Mouse (Mus musculus) cerebellum, postnatal 10 days (tissue): ENCODE measurements around the gene Prex1.

Experiments used
- DNase-seq, 2 experiments: peaks; one replicate each; pipeline ENCODE4 v3.0.0; 2021; ENCODE audit warnings: mixed read lengths in 2 of 2

The Prex1 gene

GRCm38 (mm10) chr2:166601420-166601819 is 112.2 kb downstream of the Prex1 start:
- DNase-seq = no peak

GRCm38 (mm10) chr2:166598453-166599155 is 115.0 kb downstream of the Prex1 start:
- DNase-seq = no peak

- no peak for DNase-seq
These were observed 115.9 kb downstream of the Prex1 start for GRCm38 (mm10) chr2:166597763-166598162.

- DNase-seq = peak; percentile 93 to 96
These were observed 121.4 kb downstream of the Prex1 start for GRCm38 (mm10) chr2:166592034-166592912.

- DNase-seq = no peak
These were observed 129.1 kb downstream of the Prex1 start for GRCm38 (mm10) chr2:166584491-166584890.

GRCm38 (mm10) chr2:166583292-166583691 is 130.3 kb downstream of the Prex1 start:
- DNase-seq = no peak

- no peak for DNase-seq
These were observed 131.6 kb downstream of the Prex1 start for GRCm38 (mm10) chr2:166581881-166582583.

GRCm38 (mm10) chr2:166579793-166580192 is 133.8 kb downstream of the Prex1 start:
- DNase-seq = no peak

- no peak for DNase-seq
These were observed 134.3 kb downstream of the Prex1 start for GRCm38 (mm10) chr2:166579361-166579760.

GRCm38 (mm10) chr2:166575419-166575818 is 138.2 kb downstream of the Prex1 start:
- peak; percentile 84 for DNase-seq

- peak; percentile 86 to 90 for DNase-seq
These were observed 138.7 kb downstream of the Prex1 start for GRCm38 (mm10) chr2:166574934-166575333.

GRCm38 (mm10) chr2:166573621-166574020 is 140.0 kb downstream of the Prex1 start:
- no peak for DNase-seq

GRCm38 (mm10) chr2:166572297-166572696 is 141.3 kb downstream of the Prex1 start:
- DNase-seq = no peak

GRCm38 (mm10) chr2:166569182-166569581 is 144.4 kb downstream of the Prex1 start:
- DNase-seq = no peak

- DNase-seq = peak in 1 of 2 experiments; percentile 40
These were observed 148.1 kb downstream of the Prex1 start for GRCm38 (mm10) chr2:166565503-166565902.

GRCm38 (mm10) chr2:166564455-166564854 is 149.2 kb downstream of the Prex1 start:
- DNase-seq = peak; percentile 77 to 81

- DNase-seq = peak; percentile 93 to 96
These were observed 149.7 kb downstream of the Prex1 start for GRCm38 (mm10) chr2:166563890-166564289.

- no peak for DNase-seq
These were observed 150.6 kb downstream of the Prex1 start for GRCm38 (mm10) chr2:166563076-166563475.

GRCm38 (mm10) chr2:166561781-166562180 is 151.9 kb downstream of the Prex1 start:
- no peak for DNase-seq

- no peak for DNase-seq
These were observed 152.8 kb downstream of the Prex1 start for GRCm38 (mm10) chr2:166560826-166561225.

- no peak for DNase-seq
These were observed 154.1 kb downstream of the Prex1 start for GRCm38 (mm10) chr2:166559531-166559930.

GRCm38 (mm10) chr2:166555508-166555907 is 158.1 kb downstream of the Prex1 start:
- DNase-seq = peak; percentile 71 to 82

GRCm38 (mm10) chr2:166554169-166554505 is 159.5 kb downstream of the Prex1 start:
- DNase-seq = no peak
